8 mouse cellular contexts compared by ENCODE assay signal in genomic region chr2:34406601-34407464, GRCm38 (mm10). TPM values are rescaled to one million over a fixed set of nuclear protein-coding genes. Genes with fewer than 3 reads are reported as not detected.
DNase-seq lines count a peak whose midpoint lies in the region; ATAC-seq and TF ChIP-seq lines count a peak whose summit lies in the region.

Mapkap1 (plus strand) TSS chr2:34406771.

- peaks cover 27% of the 10 kb centered on the region for H3K4me1 ChIP-seq in erythroblast, embryonic 14.5 days (ENCODE audit: control insufficient read depth)
- H3K4me1 ChIP-seq in heart, embryonic 11.5 days (ENCODE audit: control insufficient read depth, insufficient read depth, low read length), result peaks cover 7% of the 10 kb centered on the region
- H3K4me1 ChIP-seq in kidney, embryonic 16.5 days (ENCODE audit: insufficient read depth, low read length), result peaks cover 9% of the 10 kb centered on the region
- H3K4me1 ChIP-seq in liver, adult 2 months (ENCODE audit: control insufficient read depth, insufficient read depth, low read length), result peaks cover 6% of the 10 kb centered on the region

- H3K79me3 ChIP-seq in C2C12 (ENCODE audit: low read depth), result peaks cover 20% of the 10 kb centered on the region

- H3ac ChIP-seq in C2C12 (ENCODE audit: control insufficient read depth, insufficient read length, low read depth), result peak within 1 kb of the TSS; percentile 91
- peak within 1 kb of the TSS; percentile 9 for H3ac ChIP-seq in myocyte (ENCODE audit: control insufficient read depth, insufficient read length)

- peak within 1 kb of the TSS; percentile 83 for H3K4me2 ChIP-seq in heart, embryonic 11.5 days
- H3K4me2 ChIP-seq in kidney, embryonic 16.5 days (replicated peaks; ENCODE audit: low read depth, low read length), result peak within 1 kb of the TSS; percentile 68
- H3K4me2 ChIP-seq in myocyte (ENCODE audit: low read depth), result peak within 1 kb of the TSS; percentile 89

- H3K36me3 ChIP-seq in C2C12 (ENCODE audit: control insufficient read depth, insufficient read depth), result no peaks in the 10 kb centered on the region
- H3K36me3 ChIP-seq in erythroblast, embryonic 14.5 days (ENCODE audit: control insufficient read depth), result no peaks in the 10 kb centered on the region
- no peaks in the 10 kb centered on the region for H3K36me3 ChIP-seq in heart, embryonic 11.5 days (ENCODE audit: control insufficient read depth, insufficient read depth, low read length)
- no peaks in the 10 kb centered on the region for H3K36me3 ChIP-seq in kidney, embryonic 16.5 days (ENCODE audit: insufficient read depth, low read length)
- H3K36me3 ChIP-seq in liver, adult 2 months (ENCODE audit: control insufficient read depth, insufficient read depth, low read length), result no peaks in the 10 kb centered on the region
- no peaks in the 10 kb centered on the region for H3K36me3 ChIP-seq in myocyte (ENCODE audit: control insufficient read depth, insufficient read depth)
- H3K36me3 ChIP-seq in splenic B cell, adult 2 months (ENCODE audit: control insufficient read depth, insufficient read depth, low read length, poor library complexity, severe bottlenecking), result no peaks in the 10 kb centered on the region

- H3K4me3 ChIP-seq in C2C12 (ENCODE audit: insufficient read depth, poor library complexity, severe bottlenecking), result peak within 1 kb of the TSS; percentile 86
- H3K4me3 ChIP-seq in erythroblast, embryonic 14.5 days (replicated peaks), result peak within 1 kb of the TSS; percentile 100
- H3K4me3 ChIP-seq in heart, embryonic 11.5 days (ENCODE audit: low read depth, low read length), result peak within 1 kb of the TSS; percentile 100
- peak within 1 kb of the TSS; percentile 83 for H3K4me3 ChIP-seq in kidney, embryonic 16.5 days (ENCODE audit: low read length)
- H3K4me3 ChIP-seq in liver, adult 2 months (ENCODE audit: insufficient read depth, low read depth, low read length), result peak within 1 kb of the TSS; percentile 96
- H3K4me3 ChIP-seq in myocyte, result peak within 1 kb of the TSS; percentile 49

- WGBS in heart, embryonic 11.5 days (ENCODE audit: insufficient replicate concordance), result under 1% methylated on average over 64 of the region's 68 CpGs
- under 1% methylated on average over 67 of the region's 68 CpGs for WGBS in kidney, embryonic 16.5 days
- WGBS in liver, adult 2 months, result under 1% methylated on average over 64 of the region's 68 CpGs

- H3K27me3 ChIP-seq in C2C12 (ENCODE audit: control insufficient read depth, insufficient read depth, insufficient read length) (no peaks in the 10 kb centered on the region), myocyte (ENCODE audit: control insufficient read depth, insufficient read depth, insufficient read length) (no peaks in the 10 kb centered on the region)
- no peaks in the 10 kb centered on the region for H3K27me3 ChIP-seq in erythroblast, embryonic 14.5 days (ENCODE audit: control insufficient read depth)
- H3K27me3 ChIP-seq in heart, embryonic 11.5 days (ENCODE audit: control insufficient read depth, insufficient read depth, low read length), result no peaks in the 10 kb centered on the region
- H3K27me3 ChIP-seq in kidney, embryonic 16.5 days (ENCODE audit: insufficient read depth, low read length), result no peaks in the 10 kb centered on the region
- no peaks in the 10 kb centered on the region for H3K27me3 ChIP-seq in liver, adult 2 months (ENCODE audit: control insufficient read depth, insufficient read depth, low read length)
- H3K27me3 ChIP-seq in splenic B cell, adult 2 months (ENCODE audit: control insufficient read depth, insufficient read depth, low read length, poor library complexity, severe bottlenecking), result no peaks in the 10 kb centered on the region

- no peaks in the 10 kb centered on the region for H3K9me3 ChIP-seq in erythroblast, embryonic 14.5 days (ENCODE audit: control insufficient read depth, low read length)
- H3K9me3 ChIP-seq in heart, embryonic 11.5 days (replicated peaks; ENCODE audit: control insufficient read depth, low read length), result no peaks in the 10 kb centered on the region
- H3K9me3 ChIP-seq in kidney, embryonic 16.5 days (ENCODE audit: low read length), result no peaks in the 10 kb centered on the region

- peak within 1 kb of the TSS; percentile 50; the same call in 1 of the 2 replicates for H3K27ac ChIP-seq in heart, embryonic 11.5 days (ENCODE audit: low read depth, low read length)
- H3K27ac ChIP-seq in kidney, embryonic 16.5 days (ENCODE audit: low read length), result peak within 1 kb of the TSS; percentile 57
- H3K27ac ChIP-seq in liver, adult 2 months (replicated peaks; ENCODE audit: insufficient read depth, low read depth, low read length), result peak within 1 kb of the TSS; percentile 95

- TF ChIP-seq CTCF in C2C12 (IDR thresholded peaks at IDR 0.05; ENCODE audit: control insufficient read depth, insufficient read depth, insufficient read length), result no peak
- no peak for TF ChIP-seq CTCF in brain, embryonic 14.5 days (IDR thresholded peaks at IDR 0.05; ENCODE audit: borderline replicate concordance, extremely low read depth, insufficient read depth, insufficient read length)
- no peak for TF ChIP-seq CTCF in liver, adult 2 months (IDR thresholded peaks at IDR 0.05; ENCODE audit: low read depth, low read length)

- H3K9ac ChIP-seq in heart, embryonic 11.5 days (ENCODE audit: low read depth, low read length), result peak within 1 kb of the TSS; percentile 91
- H3K9ac ChIP-seq in kidney, embryonic 16.5 days (replicated peaks; ENCODE audit: low read length), result peak within 1 kb of the TSS; percentile 89
- peak within 1 kb of the TSS; percentile 96 for H3K9ac ChIP-seq in liver, adult 2 months (ENCODE audit: low read depth, low read length)

- H3K79me2 ChIP-seq in C2C12 (ENCODE audit: control insufficient read depth, insufficient read depth), result peaks cover 42% of the 10 kb centered on the region
- H3K79me2 ChIP-seq in liver, adult 2 months (ENCODE audit: control insufficient read depth, insufficient read depth, low read length), result peaks cover 32% of the 10 kb centered on the region; the same call in 1 of the 2 replicates
- H3K79me2 ChIP-seq in myocyte (ENCODE audit: control insufficient read depth, insufficient read depth), result peaks cover 22% of the 10 kb centered on the region

- DNase-seq in brain, embryonic 14.5 days (ENCODE audit: low read depth), result peak; percentile 99
- DNase-seq in liver, adult 2 months (ENCODE audit: extremely low read depth, low read depth, low spot score), result peak; percentile 92
- peak; percentile 97 for DNase-seq in splenic B cell, adult 2 months (ENCODE audit: low read depth, low spot score)

- ATAC-seq in heart, embryonic 11.5 days (replicated peaks; ENCODE audit: insufficient number of reproducible peaks, low FRiP score, low TSS enrichment), result peak; percentile 98
- ATAC-seq in kidney, embryonic 16.5 days (ENCODE audit: low FRiP score, low TSS enrichment), result peak; percentile 99

- peak; percentile 80 for TF ChIP-seq POLR2A in brain, embryonic 14.5 days (IDR thresholded peaks at IDR 0.05; ENCODE audit: borderline replicate concordance, extremely low read depth, insufficient read depth, insufficient read length, poor library complexity, severe bottlenecking)
- TF ChIP-seq POLR2A in liver, adult 2 months (IDR thresholded peaks at IDR 0.05; ENCODE audit: extremely low read depth, insufficient read depth, low read length), result 0 out of 2 replicates have a peak, but pooled peaks have one; percentile 29
- peak; percentile 89 for TF ChIP-seq POLR2A in myocyte (IDR thresholded peaks at IDR 0.05; ENCODE audit: insufficient read length, low read depth)

TF ChIP-seq in C2C12, 6 proteins besides CTCF, POLR2A, EP300 and RAD21:
- TF ChIP-seq MAX (IDR thresholded peaks at IDR 0.05) (no peak), USF1 (IDR thresholded peaks at IDR 0.05; ENCODE audit: low read depth) (no peak), CEBPB (IDR thresholded peaks at IDR 0.05; ENCODE audit: low read depth) (no peak), MYOD1 (IDR thresholded peaks at IDR 0.05; ENCODE audit: control insufficient read depth, insufficient read length, low read depth) (no peak), MYOG (IDR thresholded peaks at IDR 0.05; ENCODE audit: control insufficient read depth, extremely low read depth, insufficient read length) (no peak), FOSL1 (IDR thresholded peaks at IDR 0.05; ENCODE audit: insufficient read depth, low read length, poor library complexity, severe bottlenecking) (no peak)

TF ChIP-seq in myocyte, 11 proteins besides CTCF, POLR2A, EP300 and RAD21:
- TF ChIP-seq TCF12 (IDR thresholded peaks at IDR 0.05; ENCODE audit: insufficient read depth, poor library complexity, severe bottlenecking) (no peak), REST (IDR thresholded peaks at IDR 0.05; ENCODE audit: insufficient read depth, insufficient read length) (no peak), MYOD1 (IDR thresholded peaks at IDR 0.05; ENCODE audit: control insufficient read depth in 1 of 3, insufficient read length in 2 of 3, low read depth in 2 of 3) (no peak), USF1 (IDR thresholded peaks at IDR 0.05; ENCODE audit: low read depth) (no peak), MYOG (IDR thresholded peaks at IDR 0.05; ENCODE audit: control insufficient read depth in 1 of 3, insufficient read depth in 1 of 3, insufficient read length in 2 of 3, low read depth in 2 of 3) (peak in 1 of 3 experiments; percentile 12), SRF (IDR thresholded peaks at IDR 0.05; ENCODE audit: control insufficient read depth, insufficient read length, low read depth) (no peak), MAX (IDR thresholded peaks at IDR 0.05; ENCODE audit: low read depth) (no peak), TCF3 (IDR thresholded peaks at IDR 0.05; ENCODE audit: insufficient read length, low read depth) (peak; percentile 12), POLR2AphosphoS2 (IDR thresholded peaks at IDR 0.05; ENCODE audit: insufficient read length, low read depth) (peak; percentile 77), E2F4 (IDR thresholded peaks at IDR 0.05; ENCODE audit: insufficient read depth) (no peak)

RNA-seq across cellular contexts. Expression of gene Mapkap1, which starts in this region (rescaled TPM):
- polyA plus RNA-seq in C2C12 (2012; fragmentation: generic; extraction: Trizol) (33.2 TPM), myocyte (2012; fragmentation: generic; extraction: Trizol) (39.6 TPM)
- polyA plus RNA-seq in brain, embryonic 14.5 days (2012; rRNA removed), result 72.2 and 74.7 TPM in 2 replicates
- 5.6 and 5.9 TPM in 2 replicates for polyA plus RNA-seq in erythroblast, embryonic 14.5 days (2012)
- polyA plus RNA-seq in heart, embryonic 11.5 days (2014; fragmentation: Nextera tagmentation; extraction: Ambion mirVana), result 61.7 and 70.3 TPM in 2 replicates
- 90.1 and 91.2 TPM in 2 replicates for polyA plus RNA-seq in kidney, embryonic 16.5 days (2015; fragmentation: Nextera tagmentation; extraction: Ambion mirVana)
- 35.1 and 41.7 TPM in 2 replicates for total RNA-seq in liver, adult 2 months (2014; rRNA removed)
- 25.4 and 31.6 TPM in 2 replicates for polyA plus RNA-seq in liver, adult 2 months (2012; rRNA removed)

Comparison
In these comparisons a context has a peak if more than half of its experiments do, and no peak if none do; other contexts are left out.
1. Peak in every context shown above with its lines: DNase-seq, ATAC-seq, H3K4me3 ChIP-seq and H3K27ac ChIP-seq.
2. H3K4me3 ChIP-seq: peak in every context shown above with its lines; median percentile 100 in erythroblast, embryonic 14.5 days; 100 in heart, embryonic 11.5 days; 96 in liver, adult 2 months; 86 in C2C12; 83 in kidney, embryonic 16.5 days; 49 in myocyte.
3. POLR2A ChIP-seq: peak in every context shown above with its lines; median percentile 89 in myocyte; 80 in brain, embryonic 14.5 days; 29 in liver, adult 2 months.